Mouse (Mus musculus): Measurements from ENCODE around the gene Fam131b.

DNA sequence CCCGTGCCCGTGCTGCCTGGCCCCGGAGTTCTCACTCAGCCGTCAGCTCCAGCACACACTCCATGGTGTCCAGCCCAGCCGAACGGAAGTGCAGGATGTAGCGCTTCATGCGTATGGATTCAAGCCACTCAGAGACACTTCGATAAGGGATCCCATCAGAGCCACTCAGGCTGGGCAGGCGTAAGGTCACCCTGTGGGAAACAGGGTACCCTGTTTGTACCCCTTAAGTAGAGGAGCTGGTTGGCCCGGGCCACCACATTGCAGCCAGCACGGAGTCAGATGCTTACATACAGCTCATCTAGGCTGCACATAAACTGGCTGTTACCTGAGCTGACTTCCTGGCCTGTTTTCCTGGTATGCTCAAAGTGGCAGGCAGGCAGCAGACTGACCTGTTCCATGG is 34.5 kb upstream of the Fam131b start:
- TF ChIP-seq CTCF (IDR thresholded peaks at IDR 0.05; ENCODE audit: insufficient read depth, low read length), result no peak
- no peak for TF ChIP-seq POLR2A (IDR thresholded peaks at IDR 0.05; ENCODE audit: borderline replicate concordance, extremely low read depth, low read depth, low read length)

Data from lung, adult 2 months (tissue).